Mouse (Mus musculus) telencephalon, adult 2 months (tissue): Measurements from ENCODE around the gene Gm37419.

Experiments
- DNase-seq: peaks from one replicate; pipeline ENCODE4 v3.0.0-alpha.2; 2011; ENCODE audit warnings: low read depth, low spot score

The Gm37419 gene

GRCm38 (mm10) chr16:23988466-23989208 is at the start of gene Gm37419, which contains the start of gene Bcl6:
Gene Gm37419 (plus strand): TSS chr16:23988482.
Gene Bcl6 (minus strand): TSS chr16:23988852.
- DNase-seq, result peak; percentile 84

GRCm38 (mm10) chr16:23944801-23945200 is 43.5 kb upstream of the Gm37419 start:
- no peak for DNase-seq

GRCm38 (mm10) chr16:23947654-23948053 is 40.6 kb upstream of the Gm37419 start:
- no peak for DNase-seq

- no peak for DNase-seq
Observed at GRCm38 (mm10) chr16:23952101-23952727, 36.1 kb upstream of the Gm37419 start.

GRCm38 (mm10) chr16:23953189-23953958 is 34.9 kb upstream of the Gm37419 start:
- DNase-seq, result no peak

- no peak for DNase-seq
Observed at GRCm38 (mm10) chr16:23953959-23954260, 34.4 kb upstream of the Gm37419 start.

- no peak for DNase-seq
Observed at GRCm38 (mm10) chr16:23958938-23959337, 29.3 kb upstream of the Gm37419 start.

GRCm38 (mm10) chr16:23962401-23962800 is 25.9 kb upstream of the Gm37419 start:
- DNase-seq, result no peak

- no peak for DNase-seq
Observed at GRCm38 (mm10) chr16:23963896-23964668, 24.2 kb upstream of the Gm37419 start.

GRCm38 (mm10) chr16:23964706-23965367 is 23.4 kb upstream of the Gm37419 start:
- DNase-seq, result no peak

- no peak for DNase-seq
Observed at GRCm38 (mm10) chr16:23966066-23966465, 22.2 kb upstream of the Gm37419 start.

GRCm38 (mm10) chr16:23967301-23967700 is 21.0 kb upstream of the Gm37419 start:
- no peak for DNase-seq

GRCm38 (mm10) chr16:23968888-23969287 is 19.4 kb upstream of the Gm37419 start:
- no peak for DNase-seq

GRCm38 (mm10) chr16:23969919-23970318 is 18.4 kb upstream of the Gm37419 start:
- no peak for DNase-seq

- no peak for DNase-seq
Observed at GRCm38 (mm10) chr16:23972126-23972740, 16.0 kb upstream of the Gm37419 start.

GRCm38 (mm10) chr16:23972901-23973300 is 15.4 kb upstream of the Gm37419 start:
- DNase-seq, result no peak

GRCm38 (mm10) chr16:23973635-23974367 is 14.5 kb upstream of the Gm37419 start:
- DNase-seq, result no peak

GRCm38 (mm10) chr16:23976196-23976595 is 12.1 kb upstream of the Gm37419 start:
- no peak for DNase-seq

- no peak for DNase-seq
Observed at GRCm38 (mm10) chr16:23977732-23978131, 10.6 kb upstream of the Gm37419 start.

GRCm38 (mm10) chr16:23978495-23978894 is 9.8 kb upstream of the Gm37419 start:
- DNase-seq, result no peak
